Mouse (Mus musculus): ENCODE data around the gene Elf2. TPM values are rescaled to one million over a fixed set of nuclear protein-coding genes. Genes with fewer than 3 reads are reported as not detected.
A peak's percentile ranks its signal among the peaks of the same experiment; 100 is the strongest.
"Not testable (repeated sequence)": the region's sequence is repeated elsewhere in the genome, so short reads cannot be mapped to it uniquely, and the experiment has no call there.

Elf2 gene
- polyA plus RNA-seq, 1 experiment from 2014 or later = 38.7 TPM

DNA sequence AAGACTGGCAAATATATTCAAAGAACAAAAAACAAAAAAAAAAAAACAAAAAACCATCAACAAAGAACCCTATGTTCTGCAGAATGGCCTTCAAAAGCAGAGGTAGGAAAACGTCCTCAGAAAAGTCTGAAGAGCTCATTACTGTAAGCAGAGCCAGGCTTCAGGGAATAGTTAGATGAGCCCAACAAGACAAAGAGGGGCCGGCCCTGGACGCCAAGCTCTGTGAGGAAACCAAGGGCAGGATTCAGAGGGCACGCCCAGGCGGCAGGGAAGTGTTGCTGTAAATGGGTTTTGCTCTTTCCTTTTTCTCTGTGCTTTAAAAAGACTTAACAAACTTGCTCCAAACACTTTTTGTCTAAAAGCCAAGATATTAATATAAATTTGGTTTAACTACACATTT lies 12.6 kb downstream of the Elf2 start:
- WGBS (ENCODE audit: missing documents) = 55% methylated on average over 5 of the region's 5 CpGs
- H3K4me3 ChIP-seq (ENCODE audit: inconsistent target) = no peak overlapping the region
- peak overlapping the region; percentile 74 for H3K27ac ChIP-seq
- H3K79me2 ChIP-seq (ENCODE audit: inconsistent target) = peaks cover 100% of the 10 kb centered on the region
- peaks cover 27% of the 10 kb centered on the region for H3K36me3 ChIP-seq (ENCODE audit: inconsistent target)

DNA sequence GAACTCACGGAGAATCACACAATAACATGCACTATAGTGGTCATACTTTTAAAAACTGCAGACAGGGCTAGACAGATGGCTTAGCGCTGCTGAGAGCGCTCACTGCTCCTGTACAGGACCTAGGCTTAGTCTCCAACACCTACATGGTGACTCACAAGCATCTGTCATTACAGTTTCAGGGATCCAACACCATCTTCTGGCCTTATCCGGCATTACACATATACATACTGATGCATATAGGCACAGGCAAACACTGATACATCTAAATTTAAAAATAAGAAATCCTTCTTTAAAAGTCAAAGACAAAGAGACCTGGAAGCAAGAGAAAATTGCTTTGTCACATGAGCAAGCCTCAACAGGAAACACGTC lies 13.1 kb downstream of the Elf2 start:
- H3K27ac ChIP-seq = peak overlapping the region; percentile 74
- 78% methylated on average over 4 of the region's 5 CpGs for WGBS (ENCODE audit: missing documents)
- H3K4me3 ChIP-seq (ENCODE audit: inconsistent target) = no peak overlapping the region
- peaks cover 30% of the 10 kb centered on the region for H3K36me3 ChIP-seq (ENCODE audit: inconsistent target)
- H3K79me2 ChIP-seq (ENCODE audit: inconsistent target) = peaks cover 100% of the 10 kb centered on the region

DNA sequence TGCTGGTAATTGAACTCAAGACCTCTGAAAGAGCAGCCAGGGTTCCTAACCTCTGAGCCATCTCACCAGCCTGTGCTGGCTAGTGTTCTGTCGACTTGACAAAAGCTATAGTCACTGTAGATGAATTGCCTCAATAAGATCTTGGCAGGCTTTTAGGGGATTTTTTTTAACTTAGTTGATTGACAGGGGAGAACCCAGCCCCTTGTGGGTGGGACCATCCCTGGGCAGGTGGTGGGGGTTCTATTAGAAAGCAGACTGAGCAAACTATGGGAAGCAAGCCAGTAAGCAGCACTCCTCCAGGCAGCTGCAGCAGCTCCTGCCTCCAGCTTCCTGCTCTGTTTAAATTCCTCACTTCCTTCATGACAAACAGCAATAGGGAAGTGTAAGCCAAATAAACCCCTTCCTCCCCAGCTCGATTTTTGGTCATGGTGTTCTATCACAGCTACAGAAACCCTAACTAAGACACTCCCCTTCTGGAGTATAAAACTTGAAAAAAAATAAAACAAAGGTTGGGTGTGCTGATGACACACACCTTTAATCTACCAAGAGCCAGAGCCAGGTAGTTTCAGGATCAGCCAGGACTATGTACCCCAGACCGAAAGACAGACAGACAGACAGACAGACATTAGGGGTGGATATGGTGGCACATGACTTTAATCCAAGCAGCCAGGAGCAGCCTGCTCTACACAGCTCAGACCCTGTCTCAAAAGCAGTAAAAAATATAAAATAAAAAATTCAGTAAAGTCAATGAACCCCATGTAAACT lies 13.6 kb downstream of the Elf2 start:
- H3K4me3 ChIP-seq (ENCODE audit: inconsistent target) = no peak overlapping the region
- WGBS (ENCODE audit: missing documents) = 46% methylated on average over 3 of the region's 3 CpGs
- peaks cover 36% of the 10 kb centered on the region for H3K36me3 ChIP-seq (ENCODE audit: inconsistent target)
- H3K27ac ChIP-seq = peak overlapping the region; percentile 74
- H3K79me2 ChIP-seq (ENCODE audit: inconsistent target) = peaks cover 100% of the 10 kb centered on the region

DNA sequence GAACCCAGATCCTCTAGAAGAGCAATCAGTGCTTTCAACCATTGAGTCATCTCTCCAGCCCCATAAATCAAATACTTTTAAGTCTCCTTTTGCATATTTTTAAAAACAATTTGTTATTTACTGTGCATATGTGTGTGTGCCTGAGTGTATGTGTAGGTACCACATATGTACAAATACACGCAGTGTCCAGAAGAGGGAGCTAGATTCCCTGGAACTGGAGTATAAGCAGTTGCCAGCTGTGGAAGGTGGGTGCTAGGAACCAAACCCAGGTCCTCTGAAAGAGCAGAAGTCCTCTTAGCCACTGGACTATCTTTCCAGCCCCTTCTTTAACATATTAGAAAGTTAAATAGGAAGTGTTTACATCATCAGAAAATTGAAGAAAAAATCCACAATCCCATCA lies 15.0 kb downstream of the Elf2 start:
- Histone ChIP-seq H3K4me3 (ENCODE audit: inconsistent target) (no peak overlapping the region), H3K27ac (no peak overlapping the region), H3K36me3 (ENCODE audit: inconsistent target) (peaks cover 49% of the 10 kb centered on the region), H3K79me2 (ENCODE audit: inconsistent target) (peaks cover 100% of the 10 kb centered on the region)
- WGBS (ENCODE audit: missing documents) = 100% methylated on average over 1 of the region's 1 CpGs

DNA sequence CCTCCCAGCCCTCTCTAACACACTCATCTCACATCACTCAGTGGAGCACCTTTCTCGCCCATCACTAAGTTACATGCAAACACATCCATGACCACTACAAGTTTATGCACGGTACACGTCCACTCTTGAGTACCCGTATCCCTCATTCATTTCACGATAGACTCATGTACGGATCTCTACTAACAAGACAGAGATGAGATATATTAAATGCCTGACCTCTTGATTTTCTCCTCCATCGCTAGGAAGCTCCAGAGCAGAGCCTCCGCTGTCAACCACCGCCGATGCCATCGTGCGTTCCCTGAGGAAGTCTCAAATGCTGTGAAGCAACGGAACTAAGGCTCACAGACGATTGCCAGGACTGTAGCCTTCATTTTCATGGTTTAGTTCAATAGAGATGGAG lies 17.5 kb downstream of the Elf2 start:
- WGBS (ENCODE audit: missing documents) = 92% methylated on average over 12 of the region's 14 CpGs
- Histone ChIP-seq H3K4me3 (ENCODE audit: inconsistent target) (no peak overlapping the region), H3K36me3 (ENCODE audit: inconsistent target) (peaks cover 71% of the 10 kb centered on the region), H3K79me2 (ENCODE audit: inconsistent target) (peaks cover 100% of the 10 kb centered on the region), H3K27ac (no peak overlapping the region)

DNA sequence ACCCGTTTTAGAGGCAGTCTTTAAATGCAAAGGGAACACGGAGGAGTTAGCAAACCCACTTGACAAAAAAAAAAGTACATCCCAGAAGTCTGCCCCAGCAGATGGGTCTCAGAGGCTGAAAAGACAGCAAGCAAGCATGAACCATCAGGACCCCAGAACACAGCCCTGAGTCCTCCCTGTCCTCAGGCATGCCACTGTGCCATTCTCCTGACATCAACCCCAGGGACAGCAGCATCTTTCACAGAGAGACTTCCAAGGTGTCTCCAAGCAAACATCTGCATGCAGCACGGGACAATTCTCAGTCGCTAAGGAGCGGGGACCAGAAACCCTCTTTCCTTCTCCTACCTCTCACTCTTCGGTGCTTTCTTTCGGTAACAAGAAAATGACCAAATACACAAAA lies 18.1 kb downstream of the Elf2 start:
- no peak overlapping the region for H3K27ac ChIP-seq
- peaks cover 76% of the 10 kb centered on the region for H3K36me3 ChIP-seq (ENCODE audit: inconsistent target)
- WGBS (ENCODE audit: missing documents) = 94% methylated on average over 6 of the region's 7 CpGs
- peaks cover 100% of the 10 kb centered on the region for H3K79me2 ChIP-seq (ENCODE audit: inconsistent target)
- no peak overlapping the region for H3K4me3 ChIP-seq (ENCODE audit: inconsistent target)

DNA sequence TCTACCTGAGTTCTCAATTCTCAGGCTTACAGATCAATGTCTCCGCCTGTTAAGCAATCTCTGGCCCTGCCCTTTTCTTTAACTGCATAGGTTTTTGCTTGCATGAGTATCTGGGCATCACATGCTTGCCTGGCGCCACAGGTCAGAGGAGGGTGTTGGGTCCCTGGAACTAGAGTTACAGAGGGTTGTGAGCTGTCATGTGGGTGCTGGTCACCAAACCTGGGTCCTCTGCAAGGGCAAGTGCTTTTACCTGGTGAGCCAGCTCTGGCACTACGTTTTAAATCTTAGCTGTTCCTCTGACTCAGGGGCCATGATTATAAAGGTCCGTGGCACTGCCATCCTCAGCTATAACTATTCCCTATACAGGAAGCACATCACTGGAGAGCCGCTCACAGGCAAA lies 19.3 kb downstream of the Elf2 start:
- WGBS (ENCODE audit: missing documents) = 97% methylated on average over 5 of the region's 5 CpGs
- Histone ChIP-seq H3K36me3 (ENCODE audit: inconsistent target) (peaks cover 82% of the 10 kb centered on the region), H3K4me3 (ENCODE audit: inconsistent target) (no peak overlapping the region), H3K27ac (no peak overlapping the region), H3K79me2 (ENCODE audit: inconsistent target) (peaks cover 100% of the 10 kb centered on the region)

DNA sequence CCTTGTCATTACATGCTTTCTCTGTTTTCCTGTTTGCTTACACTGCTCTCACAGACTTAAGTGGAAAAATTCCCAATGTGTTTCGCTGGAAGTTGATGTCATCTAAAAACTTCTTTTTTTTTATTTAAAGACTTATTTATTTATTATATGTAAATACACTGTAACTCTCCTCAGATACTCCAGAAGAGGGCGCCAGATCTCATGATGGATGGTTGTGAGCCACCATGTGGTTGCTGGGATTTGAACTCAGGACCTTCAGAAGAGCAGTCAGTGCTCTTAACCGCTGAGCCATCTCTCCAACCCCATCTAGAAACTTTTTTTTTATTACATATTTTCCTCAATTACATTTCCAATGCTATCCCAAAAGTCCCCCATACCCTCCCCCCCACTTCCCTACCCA lies 22.4 kb downstream of the Elf2 start:
- 94% methylated on average over 2 of the region's 3 CpGs for WGBS (ENCODE audit: missing documents)
- H3K36me3 ChIP-seq (ENCODE audit: inconsistent target) = peaks cover 66% of the 10 kb centered on the region

DNA sequence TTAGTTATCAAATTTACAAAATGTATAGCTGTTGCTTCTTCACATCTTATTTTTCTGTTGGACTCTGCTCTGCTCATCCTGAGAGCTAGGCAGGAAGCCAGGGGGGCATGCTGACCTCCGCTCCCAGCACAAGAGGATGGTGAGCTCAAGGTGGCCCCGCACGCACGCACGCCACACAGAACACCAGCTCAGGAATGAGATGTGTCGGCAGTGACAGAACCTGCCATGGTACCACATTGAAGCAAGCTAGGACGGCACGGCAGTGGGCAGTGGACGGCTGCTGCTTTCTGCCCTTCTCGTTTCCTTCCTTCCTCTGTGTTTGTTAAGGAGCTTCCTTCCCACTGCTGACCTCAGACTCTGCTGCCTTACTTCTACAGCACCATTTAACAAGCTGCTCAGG lies 23.6 kb downstream of the Elf2 start:
- H3K36me3 ChIP-seq (ENCODE audit: inconsistent target) = peaks cover 55% of the 10 kb centered on the region

More for the DNA sequence above, 22.4 kb downstream of the Elf2 start:
- not testable (repeated sequence) for H3K27ac ChIP-seq; H3K4me3 ChIP-seq (ENCODE audit: inconsistent target)
- H3K79me2 ChIP-seq (ENCODE audit: inconsistent target) = peaks cover 100% of the 10 kb centered on the region

DNA sequence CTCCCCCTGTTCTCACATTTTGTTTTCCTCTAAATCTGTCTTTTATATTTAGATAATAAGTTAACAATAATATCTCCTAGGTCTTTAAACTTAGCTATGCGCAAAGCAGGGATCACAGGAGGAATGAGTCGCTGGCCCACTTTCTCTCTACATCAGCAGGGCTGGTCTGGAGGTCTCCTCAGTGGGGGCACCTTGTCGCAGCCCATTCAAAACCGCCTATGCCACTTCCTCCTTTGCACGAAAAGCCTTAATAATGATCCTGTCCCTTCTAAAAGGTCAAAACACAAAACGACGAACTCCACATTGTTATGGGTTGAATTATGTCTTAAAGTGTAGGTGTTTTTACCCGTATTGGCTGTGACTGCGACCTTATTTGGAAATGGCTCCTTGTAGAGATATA lies 28.8 kb downstream of the Elf2 start:
- Histone ChIP-seq H3K36me3 (ENCODE audit: inconsistent target) (peaks cover 29% of the 10 kb centered on the region; the same call in 1 of the 2 replicates), H3K27ac (no peak overlapping the region)
- WGBS (ENCODE audit: missing documents) = 14% methylated on average over 9 of the region's 9 CpGs

More for the DNA sequence above, 23.6 kb downstream of the Elf2 start:
- Histone ChIP-seq H3K4me3 (ENCODE audit: inconsistent target) (no peak overlapping the region), H3K79me2 (ENCODE audit: inconsistent target) (peaks cover 100% of the 10 kb centered on the region), H3K27ac (no peak overlapping the region)
- WGBS (ENCODE audit: missing documents) = 85% methylated on average over 9 of the region's 10 CpGs

DNA sequence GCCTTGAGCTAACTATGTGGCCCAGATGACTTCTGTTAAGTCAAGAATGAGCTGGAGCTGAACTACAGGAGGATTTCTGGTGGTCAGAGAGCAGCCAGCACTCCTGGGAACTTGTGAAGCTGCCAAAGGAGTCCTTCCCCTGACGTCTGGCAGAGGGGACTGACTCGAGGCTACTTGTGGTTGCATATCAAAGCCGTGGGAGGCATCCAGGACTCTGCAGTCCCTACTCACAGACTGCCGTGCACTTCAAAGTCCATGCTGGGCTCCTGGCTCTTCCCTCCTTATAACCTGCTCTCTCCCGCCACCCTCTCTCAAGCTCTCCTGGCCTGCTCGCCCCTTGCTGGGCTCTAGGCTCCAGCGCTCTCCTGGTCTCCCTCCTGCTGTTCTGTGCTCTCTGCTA lies 30.4 kb downstream of the Elf2 start:
- peaks cover 100% of the 10 kb centered on the region for H3K79me2 ChIP-seq (ENCODE audit: inconsistent target)
- H3K4me3 ChIP-seq (ENCODE audit: inconsistent target) = no peak overlapping the region
- 87% methylated on average over 7 of the region's 7 CpGs for WGBS (ENCODE audit: missing documents)
- H3K27ac ChIP-seq = no peak overlapping the region
- peaks cover 33% of the 10 kb centered on the region; the same call in 1 of the 2 replicates for H3K36me3 ChIP-seq (ENCODE audit: inconsistent target)

More for the DNA sequence above, 28.8 kb downstream of the Elf2 start:
- H3K79me2 ChIP-seq (ENCODE audit: inconsistent target) = peaks cover 100% of the 10 kb centered on the region
- H3K4me3 ChIP-seq (ENCODE audit: inconsistent target) = no peak overlapping the region

DNA sequence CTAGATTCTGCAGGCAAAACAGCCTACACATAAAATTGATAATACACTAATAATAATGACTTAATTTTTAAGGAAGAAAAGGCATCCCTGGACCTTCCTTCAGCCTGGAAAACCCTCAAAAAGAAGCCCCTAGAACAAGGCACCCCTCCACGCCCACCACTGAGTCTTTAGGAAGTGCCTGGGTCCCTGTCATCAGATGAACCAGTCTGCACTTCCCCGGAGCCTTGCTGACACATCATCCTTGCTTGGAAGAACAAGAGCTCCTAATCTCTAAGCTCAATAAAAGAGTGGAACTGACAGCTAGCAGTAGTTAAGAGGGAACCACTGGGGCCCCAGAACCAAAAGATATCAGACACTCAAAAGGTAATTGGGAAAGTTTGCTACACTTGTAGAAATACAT lies 33.8 kb downstream of the Elf2 start:
- peaks cover 100% of the 10 kb centered on the region for H3K79me2 ChIP-seq (ENCODE audit: inconsistent target)
- no peak overlapping the region for H3K27ac ChIP-seq
- 89% methylated on average over 2 of the region's 2 CpGs for WGBS (ENCODE audit: missing documents)
- peaks cover 47% of the 10 kb centered on the region; the same call in 1 of the 2 replicates for H3K36me3 ChIP-seq (ENCODE audit: inconsistent target)
- H3K4me3 ChIP-seq (ENCODE audit: inconsistent target) = no peak overlapping the region

DNA sequence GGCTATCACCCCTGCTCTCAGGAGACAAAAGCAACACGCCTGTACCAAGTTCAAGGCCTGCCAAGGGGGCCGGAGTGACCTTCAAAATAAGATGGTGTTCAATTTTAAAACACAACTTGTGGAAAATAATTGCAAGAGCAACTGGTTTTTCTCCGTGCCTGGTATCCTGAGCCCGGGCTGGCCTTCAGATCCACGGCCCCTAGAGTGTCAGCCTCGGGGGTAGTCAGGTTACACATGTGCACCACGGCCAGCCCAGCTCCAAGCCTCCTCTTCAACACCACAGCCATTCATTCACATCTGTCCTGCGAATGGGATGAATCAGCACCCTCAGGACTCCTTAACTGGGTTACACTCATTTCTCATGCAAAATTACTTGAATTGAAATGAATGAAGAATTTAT lies 34.5 kb downstream of the Elf2 start:
- WGBS (ENCODE audit: missing documents) = 95% methylated on average over 8 of the region's 8 CpGs

DNA sequence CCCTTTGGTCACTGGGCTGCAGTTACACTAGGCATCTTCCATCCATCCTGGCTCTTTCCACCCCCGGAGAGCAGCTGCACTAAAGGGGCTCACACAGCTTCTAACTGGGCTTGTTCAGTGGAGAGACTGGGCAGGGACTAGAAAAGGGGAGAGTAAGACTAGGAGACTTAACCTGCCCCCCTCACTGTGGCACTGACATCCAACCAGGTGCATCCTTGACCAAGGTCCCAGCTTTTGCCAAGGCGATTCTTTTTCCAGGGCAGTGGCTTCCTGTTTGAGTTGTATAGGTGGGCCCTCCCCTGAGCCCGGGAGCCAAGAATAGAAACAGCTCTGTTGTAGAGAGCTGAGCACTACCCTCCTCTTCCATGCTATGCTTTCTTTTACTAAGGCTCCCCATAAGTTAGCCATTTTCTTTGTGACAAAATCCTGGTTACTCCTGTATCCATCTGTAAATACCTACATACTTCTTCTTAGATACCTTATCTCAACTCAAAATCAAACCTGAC lies 37.4 kb downstream of the Elf2 start:
- no peak overlapping the region for H3K4me3 ChIP-seq (ENCODE audit: inconsistent target)
- H3K27ac ChIP-seq = no peak overlapping the region
- WGBS (ENCODE audit: missing documents) = 79% methylated on average over 3 of the region's 3 CpGs
- peaks cover 32% of the 10 kb centered on the region; the same call in 1 of the 2 replicates for H3K36me3 ChIP-seq (ENCODE audit: inconsistent target)
- H3K79me2 ChIP-seq (ENCODE audit: inconsistent target) = peaks cover 100% of the 10 kb centered on the region

More for the DNA sequence above, 34.5 kb downstream of the Elf2 start:
- peaks cover 47% of the 10 kb centered on the region; the same call in 1 of the 2 replicates for H3K36me3 ChIP-seq (ENCODE audit: inconsistent target)
- peaks cover 100% of the 10 kb centered on the region for H3K79me2 ChIP-seq (ENCODE audit: inconsistent target)
- H3K27ac ChIP-seq = no peak overlapping the region
- no peak overlapping the region for H3K4me3 ChIP-seq (ENCODE audit: inconsistent target)

DNA sequence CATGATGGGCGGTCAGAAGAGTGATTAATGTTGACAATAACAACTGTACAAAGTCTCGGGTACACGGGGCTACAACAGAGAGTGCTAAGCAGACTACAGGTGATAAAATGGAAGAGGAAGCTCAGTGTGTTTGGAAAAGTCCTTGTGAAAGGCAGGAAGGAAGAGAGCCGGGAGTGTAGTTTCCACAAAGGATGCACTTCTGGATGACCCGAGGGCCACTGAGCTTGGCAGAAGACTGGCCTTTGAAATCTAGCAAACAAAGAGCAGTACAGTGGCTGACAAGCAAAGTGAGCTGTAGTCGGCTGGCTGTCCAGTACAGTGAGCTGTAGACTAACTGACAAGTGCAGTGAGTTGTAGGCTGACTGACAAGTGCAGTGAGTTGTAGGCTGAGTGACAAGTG lies 38.9 kb downstream of the Elf2 start:
- Histone ChIP-seq H3K79me2 (ENCODE audit: inconsistent target) (peaks cover 100% of the 10 kb centered on the region), H3K4me3 (ENCODE audit: inconsistent target) (no peak overlapping the region), H3K36me3 (ENCODE audit: inconsistent target) (peaks cover 30% of the 10 kb centered on the region; the same call in 1 of the 2 replicates), H3K27ac (no peak overlapping the region)
- WGBS (ENCODE audit: missing documents) = 86% methylated on average over 6 of the region's 6 CpGs

Measured in macrophage (primary cell).